Mouse (Mus musculus) hematopoietic multipotent progenitor cell, adult 10-12 weeks (in vitro differentiated cells): ENCODE measurements around the gene Gpr160. TPM values are rescaled to one million over a fixed set of nuclear protein-coding genes. Genes with fewer than 3 reads are reported as not detected.

ENCODE experiments used
- polyA plus RNA-seq: library from polyadenylated mRNA; stranded (reverse); fragments of >175 nt; gene quantifications from 2 replicates; pipeline ENCODE4 v1.2.3, GENCODE M21; 2012; ENCODE audit warnings: low replicate concordance

The Gpr160 gene
- 0.43 and 0.48 TPM in 2 replicates for polyA plus RNA-seq

GRCm38 (mm10) chr3:30855604-30856458 lies at the start of gene Gpr160:
Gpr160 (plus strand) TSS chr3:30855950.

Other genes with a start within 250 kb of the Gpr160 start
- not detected in 2 replicates for gene Lrriq4, start 211.4 kb upstream of the Gpr160 start, polyA plus RNA-seq
- not detected in 2 replicates for gene Lrrc34, start 208.1 kb upstream of the Gpr160 start, polyA plus RNA-seq
- not detected in 2 replicates for gene Lrrc31, start 156.1 kb upstream of the Gpr160 start, polyA plus RNA-seq
- 0.04 TPM in 1 of 2 replicates, not detected in the other for gene Samd7, start 109.7 kb upstream of the Gpr160 start, polyA plus RNA-seq
- 13.8 and 21.4 TPM in 2 replicates for gene Sec62, start 63.1 kb upstream of the Gpr160 start, polyA plus RNA-seq
- 5.3 and 10.9 TPM in 2 replicates for gene Phc3, start 113.5 kb downstream of the Gpr160 start, polyA plus RNA-seq
- 2.2 and 2.5 TPM in 2 replicates for gene Prkci, start 139.8 kb downstream of the Gpr160 start, polyA plus RNA-seq
- gene Skil, start 239.1 kb downstream of the Gpr160 start, polyA plus RNA-seq = 3.9 and 6.1 TPM in 2 replicates